Mouse (Mus musculus): ENCODE results near the gene Poldip3. TPM values are rescaled to one million over a fixed set of nuclear protein-coding genes. Genes with fewer than 3 reads are reported as not detected.

Gene Poldip3
- 20.6 TPM for polyA plus RNA-seq (2014; fragmentation: Illumina TruSeq; extraction: RNeasy Lipid Tissue Mini Kit (QIAGEN cat#74804); ENCODE audit: low read depth, low replicate concordance)

DNA sequence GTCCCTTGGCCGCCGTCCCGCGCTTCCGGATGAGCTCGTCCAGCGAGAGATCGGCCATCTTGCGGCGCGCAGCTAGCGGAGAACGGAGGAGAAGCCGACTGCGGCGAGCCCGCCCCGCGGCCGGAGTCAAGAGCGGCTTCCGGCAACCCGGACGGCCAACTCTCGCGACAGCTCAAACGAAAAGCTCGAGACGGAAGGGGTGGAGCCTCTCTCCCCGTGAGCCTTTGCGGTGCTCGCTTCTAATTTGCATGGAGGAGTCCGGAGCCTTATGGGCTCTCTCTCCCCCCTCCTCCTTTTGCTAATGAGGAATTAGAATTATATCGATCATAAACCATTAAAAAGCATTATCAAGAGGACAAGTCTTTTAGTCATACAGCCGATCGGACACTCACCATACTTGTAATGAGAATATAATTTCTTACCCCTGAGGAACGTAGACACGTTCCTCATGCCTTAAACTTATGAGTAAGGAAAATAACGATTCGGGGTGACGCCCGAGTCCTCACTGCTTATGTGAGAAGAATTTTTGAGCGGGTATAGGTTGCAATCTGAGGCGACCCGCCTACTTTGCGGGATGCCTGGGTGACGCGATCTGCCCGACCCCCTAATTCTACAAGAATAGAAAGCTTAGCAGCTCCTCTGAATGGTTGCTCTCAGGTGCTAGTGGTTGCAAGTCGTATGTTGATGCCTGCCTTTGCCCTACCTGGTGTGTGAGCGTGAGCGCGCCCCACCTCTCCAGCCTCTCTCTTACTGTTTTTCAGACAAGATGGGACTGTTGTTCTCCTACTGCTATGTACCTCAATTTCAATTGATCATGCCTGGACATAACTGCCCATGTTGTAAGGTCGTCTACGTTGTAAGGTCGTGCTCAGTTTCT is at the start of gene Poldip3:
Gene Poldip3, minus strand, starts transcription at position 189 of the 877 bp plus-strand sequence.

DNA sequence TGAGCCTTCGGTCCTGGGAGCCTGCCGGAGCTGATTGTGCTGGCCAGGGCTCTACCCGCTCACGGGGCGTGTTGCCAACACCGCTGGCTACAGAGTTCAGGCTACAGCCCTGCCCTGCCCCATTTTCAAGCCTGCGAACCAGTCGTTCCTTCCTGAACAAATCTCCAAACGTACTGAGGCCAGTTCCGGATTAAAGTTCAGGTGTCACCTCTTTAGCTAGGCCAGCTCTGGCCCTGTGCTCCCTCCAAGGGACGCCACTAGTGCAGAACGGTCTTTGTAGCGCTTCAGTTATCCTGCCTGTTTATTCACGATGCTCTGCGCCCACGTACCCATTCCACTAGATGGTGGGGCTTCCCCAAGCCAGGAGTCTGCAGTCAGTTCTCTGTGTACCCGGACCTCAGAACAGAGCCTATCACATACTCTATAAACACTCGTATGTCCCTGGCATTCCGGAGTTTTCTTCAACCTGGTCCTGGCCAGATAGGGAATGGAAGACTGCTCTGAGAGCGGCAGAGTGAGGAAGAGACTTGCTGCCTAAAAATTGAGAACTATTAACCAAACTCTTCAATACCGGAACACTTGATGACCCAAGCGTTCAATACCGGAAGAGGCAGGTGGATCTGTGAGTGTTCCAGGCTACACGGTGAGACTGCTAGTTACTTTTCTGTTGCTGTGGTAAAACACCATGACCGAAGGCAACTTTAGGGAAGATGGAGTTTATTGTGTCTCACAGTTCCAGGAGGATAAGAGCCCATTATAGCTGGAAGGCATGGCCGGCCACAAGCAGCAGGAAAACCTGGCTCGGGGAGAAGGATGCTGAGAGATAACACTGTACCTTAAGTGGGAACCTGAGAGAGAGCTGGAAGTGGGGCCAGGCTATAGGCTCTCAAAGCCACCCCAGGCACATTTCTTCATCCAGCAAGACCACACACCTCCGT is 23.6 kb upstream of the Poldip3 start, which contains the start of gene Cyb5r3:
Gene Cyb5r3, minus strand, starts transcription at position 101 of the 938 bp plus-strand sequence.

DNA sequence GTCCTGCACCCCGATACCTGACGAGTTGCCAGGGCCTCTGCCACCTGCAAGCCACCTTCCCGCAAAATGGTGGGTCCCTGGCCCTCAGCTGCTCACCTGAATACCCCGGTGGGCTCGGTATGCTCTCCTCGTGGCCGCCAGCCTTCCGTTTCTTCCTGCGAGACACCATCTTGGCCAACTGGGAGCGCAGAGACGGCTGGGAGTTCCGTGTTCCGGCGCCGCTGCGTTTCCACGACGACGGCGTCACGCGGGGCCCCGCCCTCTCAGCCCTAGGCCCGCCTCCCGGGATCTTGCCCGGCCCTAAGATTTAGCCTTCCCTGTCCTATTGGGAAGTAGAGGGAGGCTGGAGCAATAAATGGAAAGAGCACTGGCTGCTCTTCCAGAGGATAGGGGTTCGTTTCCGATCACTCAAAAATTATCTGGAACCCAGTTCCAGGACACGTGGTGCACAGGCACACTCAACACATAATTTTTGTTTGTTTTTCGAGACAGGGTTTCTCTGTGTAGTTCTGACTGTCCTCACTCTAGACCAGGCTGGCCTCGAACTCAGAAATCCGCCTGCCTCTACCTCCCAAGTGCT is 26.5 kb downstream of the Poldip3 start, which contains the start of gene Rrp7a:
Gene Rrp7a, minus strand, starts transcription at position 236 of the 580 bp plus-strand sequence.

DNA sequence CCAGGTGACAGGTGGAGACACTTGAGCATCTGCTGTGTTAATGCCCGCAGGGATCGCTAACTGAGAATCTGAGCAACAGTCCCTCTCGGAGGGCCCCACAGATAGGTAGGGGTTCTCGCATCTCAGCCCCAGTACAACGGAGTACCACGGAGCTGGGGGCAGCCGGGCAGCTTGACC is 59.9 kb downstream of the Poldip3 start, which contains the start of gene Serhl:
Gene Serhl, plus strand, starts transcription at position 78 of the 177 bp plus-strand sequence.

Other genes with a start within 250 kb of the Poldip3 start
- gene Tcf20, start 161.5 kb downstream of the Poldip3 start, polyA plus RNA-seq (2014; fragmentation: Illumina TruSeq; extraction: RNeasy Lipid Tissue Mini Kit (QIAGEN cat#74804); ENCODE audit: low read depth, low replicate concordance) = 18.6 TPM
- gene Nfam1, start 116.1 kb downstream of the Poldip3 start, polyA plus RNA-seq (2014; fragmentation: Illumina TruSeq; extraction: RNeasy Lipid Tissue Mini Kit (QIAGEN cat#74804); ENCODE audit: low read depth, low replicate concordance) = 0.63 TPM
- gene Serhl, start 59.9 kb downstream of the Poldip3 start, polyA plus RNA-seq (2014; fragmentation: Illumina TruSeq; extraction: RNeasy Lipid Tissue Mini Kit (QIAGEN cat#74804); ENCODE audit: low read depth, low replicate concordance) = 18.7 TPM
- 0.82 TPM for gene Rrp7a, start 26.6 kb downstream of the Poldip3 start, polyA plus RNA-seq (2014; fragmentation: Illumina TruSeq; extraction: RNeasy Lipid Tissue Mini Kit (QIAGEN cat#74804); ENCODE audit: low read depth, low replicate concordance)
- gene Cyb5r3, start 23.2 kb upstream of the Poldip3 start, polyA plus RNA-seq (2014; fragmentation: Illumina TruSeq; extraction: RNeasy Lipid Tissue Mini Kit (QIAGEN cat#74804); ENCODE audit: low read depth, low replicate concordance) = 37.9 TPM
- 4.6 TPM for gene A4galt, start 102.4 kb upstream of the Poldip3 start, polyA plus RNA-seq (2014; fragmentation: Illumina TruSeq; extraction: RNeasy Lipid Tissue Mini Kit (QIAGEN cat#74804); ENCODE audit: low read depth, low replicate concordance)
- 76.7 TPM for gene Arfgap3, start 200.9 kb upstream of the Poldip3 start, polyA plus RNA-seq (2014; fragmentation: Illumina TruSeq; extraction: RNeasy Lipid Tissue Mini Kit (QIAGEN cat#74804); ENCODE audit: low read depth, low replicate concordance)

All from sigmoid colon, adult 10 weeks (tissue).